Mouse (Mus musculus) monocyte, adult 5-6 weeks (primary cell): ENCODE data around the gene Gm19426. TPM values are rescaled to one million over a fixed set of nuclear protein-coding genes. Genes with fewer than 3 reads are reported as not detected.
"Not testable (repeated sequence)": the region's sequence is repeated elsewhere in the genome, so short reads cannot be mapped to it uniquely, and the experiment has no call there.

Experiments used
- ATAC-seq: fragments of 153-309, 156-312 bp; replicated peaks from 2 replicates; pipeline ENCODE4 v1.8.0; 2017; ENCODE audit warnings: mild to moderate bottlenecking; ENCODE audit not compliant: low TSS enrichment, insufficient number of reproducible peaks, severe bottlenecking, poor library complexity, low FRiP score
- total RNA-seq: library from RNA; stranded (forward); fragments of 200-1000, 200-491, 200-594 nt; gene quantifications from 3 replicates; pipeline ENCODE4 v1.2.3, GENCODE M21; 2017

Gene Gm19426
- total RNA-seq, 1 experiment from 2014 or later, result not detected

- not testable (repeated sequence) for ATAC-seq
Observed at GRCm38 (mm10) chr2:84728191-84728590, 15.3 kb downstream of the Gm19426 start.

GRCm38 (mm10) chr2:84727172-84727858 is 16.1 kb downstream of the Gm19426 start, which contains the start of gene Clp1:
TSS of gene Clp1 (minus strand) at chr2:84727350.
- ATAC-seq, result peak; percentile 98

GRCm38 (mm10) chr2:84726716-84727115 is 16.7 kb downstream of the Gm19426 start:
- ATAC-seq, result no peak

- no peak for ATAC-seq
Observed at GRCm38 (mm10) chr2:84725770-84726169, 17.7 kb downstream of the Gm19426 start.

DNA sequence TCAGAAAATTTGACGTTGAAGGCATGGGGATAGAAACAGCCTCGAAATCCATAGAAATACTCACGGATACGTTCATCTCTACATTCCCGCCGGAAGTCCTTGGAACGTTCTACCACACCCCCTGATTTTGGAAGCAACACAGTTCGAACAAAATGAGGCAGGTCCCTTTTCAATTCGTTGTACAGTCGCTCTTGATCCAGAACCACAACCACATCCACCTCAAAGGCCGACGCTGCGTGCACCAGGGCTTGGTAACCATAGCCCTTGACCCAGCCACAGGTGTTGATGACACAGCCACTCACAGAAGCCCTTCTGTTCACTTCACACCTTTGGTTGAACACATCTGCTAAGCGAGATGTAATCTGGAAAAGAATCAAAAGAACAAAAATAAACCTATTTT is 19.6 kb downstream of the Gm19426 start:
- no peak for ATAC-seq

DNA sequence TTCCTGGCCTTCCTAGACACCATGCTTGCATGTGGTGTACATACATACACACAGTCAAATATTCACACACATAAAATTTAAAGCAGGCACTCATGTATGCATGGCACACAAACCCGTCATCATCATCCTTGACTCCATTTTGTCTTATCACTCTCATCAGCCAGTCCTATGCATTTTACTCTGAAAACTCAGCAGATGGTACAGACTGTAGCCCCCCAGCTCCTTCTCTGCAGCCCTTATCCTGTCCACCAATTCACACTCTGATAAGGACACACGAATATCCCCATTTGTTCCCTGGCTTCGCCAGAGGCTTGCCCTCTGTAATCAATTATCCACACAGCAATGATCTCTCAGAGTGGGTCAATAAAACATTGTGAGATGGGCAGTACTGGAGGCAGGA is 22.3 kb downstream of the Gm19426 start:
- no peak for ATAC-seq

DNA sequence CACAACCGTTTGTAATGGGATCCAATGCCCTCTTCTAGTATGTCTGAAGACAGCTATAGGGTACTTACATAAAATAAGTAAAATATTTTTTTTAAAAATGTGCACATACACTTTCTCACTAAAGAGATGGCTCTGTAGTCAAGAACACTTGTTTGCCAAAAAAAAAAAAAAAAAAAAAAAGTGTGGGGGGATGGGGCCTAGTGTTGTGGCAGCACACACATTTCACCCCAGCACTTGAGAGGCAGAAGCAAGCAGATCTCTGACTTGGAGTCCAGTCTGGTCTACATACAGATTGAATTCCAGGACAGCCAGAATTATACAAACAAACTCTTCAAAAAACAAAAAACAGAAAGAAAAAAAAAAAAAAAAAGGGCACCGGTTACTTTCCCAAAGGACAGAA is 22.7 kb downstream of the Gm19426 start:
- no peak for ATAC-seq

GRCm38 (mm10) chr2:84717357-84717756 is 26.1 kb downstream of the Gm19426 start:
- no peak for ATAC-seq

DNA sequence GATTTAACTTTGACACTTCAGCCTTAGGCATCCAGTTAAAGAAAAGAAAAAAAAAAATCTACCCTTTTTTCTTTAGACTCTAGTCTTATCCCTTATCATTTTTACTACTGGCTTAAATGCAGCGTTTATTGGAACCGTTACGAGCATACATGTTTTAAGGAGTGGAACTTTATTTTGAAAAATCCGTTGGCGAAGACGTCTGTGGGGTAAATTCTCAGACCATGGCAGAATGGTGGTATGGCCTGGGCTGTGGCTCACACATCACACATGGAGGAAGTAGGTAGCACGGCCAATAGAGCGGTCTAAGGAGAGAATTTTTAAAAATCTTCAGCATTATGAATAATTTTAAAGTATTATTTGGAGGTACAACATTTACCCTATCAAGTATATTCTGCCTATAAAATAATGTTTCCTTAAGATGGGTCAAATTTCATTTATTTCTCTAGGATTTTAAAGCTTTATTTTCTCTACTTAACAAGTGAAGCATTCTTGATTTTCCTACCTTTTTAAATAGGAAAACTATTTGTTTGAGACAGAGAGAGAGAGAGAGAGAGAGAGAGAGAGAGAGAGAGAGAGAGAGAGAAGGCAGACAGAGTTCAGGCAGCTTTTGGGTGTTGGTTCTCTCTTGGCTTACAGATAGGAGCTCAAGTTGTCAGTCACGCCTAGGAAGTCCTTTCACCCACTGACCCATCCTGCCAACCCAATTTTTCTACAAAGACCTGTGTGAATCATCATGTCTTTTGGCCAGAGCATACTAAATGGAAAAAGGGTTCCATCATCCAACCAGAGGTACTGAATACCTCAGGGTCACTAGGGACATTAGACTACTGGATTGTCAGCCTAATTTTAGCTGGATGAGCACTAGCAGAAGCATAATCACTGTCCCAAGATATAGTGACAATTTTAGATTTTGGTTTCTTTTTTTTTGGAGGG is 26.8 kb downstream of the Gm19426 start:
- ATAC-seq, result no peak

GRCm38 (mm10) chr2:84715562-84716361 is 27.7 kb downstream of the Gm19426 start:
- ATAC-seq, result peak; percentile 94

- peak; percentile 85 for ATAC-seq
Observed at GRCm38 (mm10) chr2:84714811-84715561, 28.5 kb downstream of the Gm19426 start, which contains the start of gene Zdhhc5. TSS of gene Zdhhc5 (minus strand) at chr2:84715180.

GRCm38 (mm10) chr2:84714422-84714810 is 29.0 kb downstream of the Gm19426 start:
- no peak for ATAC-seq

- ATAC-seq, result no peak
Observed at GRCm38 (mm10) chr2:84711898-84712297, 31.6 kb downstream of the Gm19426 start.

- no peak for ATAC-seq
Observed at GRCm38 (mm10) chr2:84707523-84707922, 35.9 kb downstream of the Gm19426 start.

DNA sequence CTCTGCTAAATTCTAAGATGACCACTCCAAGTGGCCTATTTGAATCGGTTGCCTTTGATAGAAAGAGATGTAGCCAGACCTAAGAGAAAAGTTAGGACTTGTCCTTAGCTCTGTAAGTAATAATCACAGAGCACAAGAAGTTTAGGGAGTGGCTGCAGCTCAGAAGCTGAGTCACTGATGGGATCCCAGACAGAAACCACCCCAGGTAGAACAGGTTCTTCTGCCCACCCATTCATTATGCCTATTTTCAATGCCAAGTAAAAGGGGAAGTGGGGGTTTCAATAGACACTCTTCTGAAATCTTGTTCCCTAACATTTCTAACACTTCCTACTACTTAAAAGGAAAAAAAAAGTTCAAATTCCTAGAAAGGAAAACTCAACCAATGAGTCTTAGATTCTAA is 38.2 kb downstream of the Gm19426 start:
- no peak for ATAC-seq

DNA sequence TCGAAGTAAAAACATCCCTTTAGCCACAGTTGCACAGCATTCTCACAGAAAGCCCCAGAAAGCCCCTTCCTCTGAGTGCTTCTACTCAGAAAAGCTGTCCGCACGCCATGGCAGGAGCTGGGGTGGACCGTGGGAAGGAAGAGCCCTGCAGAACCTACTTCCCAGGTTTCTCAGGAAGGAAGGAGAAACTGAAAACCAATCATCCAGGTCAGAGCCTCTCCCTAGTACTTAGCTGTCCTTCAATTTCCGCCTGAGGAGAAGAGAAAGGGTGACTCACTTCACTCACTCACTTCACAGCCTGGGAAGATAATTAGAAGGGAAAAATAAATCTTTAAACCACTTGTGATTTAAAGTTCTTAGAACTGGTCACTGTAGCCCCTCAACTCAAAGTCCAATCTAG is 39.1 kb downstream of the Gm19426 start:
- ATAC-seq, result no peak

- ATAC-seq, result no peak
Observed at GRCm38 (mm10) chr2:84703497-84703896, 40.0 kb downstream of the Gm19426 start.

DNA sequence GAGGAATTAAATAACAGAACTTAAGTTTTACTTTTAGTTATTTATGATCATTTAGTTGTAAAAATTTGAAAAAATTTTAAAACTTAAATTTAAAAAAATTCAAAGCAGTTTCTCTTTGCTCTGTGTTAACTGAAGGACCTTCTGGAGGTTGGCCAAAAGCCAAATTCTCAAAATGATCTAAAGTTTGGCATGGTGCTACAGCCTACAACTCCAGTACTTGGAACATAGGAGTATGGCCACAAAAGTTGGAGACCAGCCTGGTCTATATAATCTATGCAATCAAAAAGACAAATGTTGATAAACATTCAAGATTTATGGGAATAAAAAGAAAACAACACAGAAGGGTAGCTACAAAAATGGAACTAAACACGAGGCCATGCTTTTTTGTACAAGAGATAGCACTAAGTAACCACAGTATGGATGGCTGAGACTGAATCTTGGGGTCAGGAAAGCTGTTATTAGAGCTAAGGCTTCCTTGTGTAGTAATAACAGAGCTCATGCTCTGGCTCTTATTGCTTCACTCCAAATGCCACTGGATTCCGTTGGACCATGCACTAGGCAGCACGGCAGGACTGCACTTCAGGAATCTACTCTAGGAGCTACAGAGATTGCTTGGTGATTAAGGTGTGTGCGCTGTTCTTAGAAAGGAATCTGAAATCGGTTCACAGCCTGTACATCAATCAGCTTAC is 48.3 kb downstream of the Gm19426 start:
- no peak for ATAC-seq
